Mouse (Mus musculus) left cerebral cortex, postnatal 14 days (tissue): ENCODE measurements around the gene Sv2b. TPM values are rescaled to one million over a fixed set of nuclear protein-coding genes. Genes with fewer than 3 reads are reported as not detected.
A peak's percentile ranks its signal among the peaks of the same experiment; 100 is the strongest.

Experiments
- DNase-seq, 2 experiments: peaks; one replicate each; pipeline ENCODE4 v3.0.0; 2021 to 2022; ENCODE audit warnings: low spot score in 2 of 2, mixed read lengths in 1 of 2
- intact Hi-C: fragments of 180-260 bp; cut with DNase I; formaldehyde crosslinking; loops from one replicate; pipeline ENCODE4 v1.15.1; 2025
- total RNA-seq, 2 experiments: library from RNA; stranded (reverse); gene quantifications; 2 replicates each; pipeline ENCODE4 v1.2.3; 2021

Sv2b gene
- total RNA-seq, 2 experiments from 2014 or later: 327 to 351 TPM

GRCm38 (mm10) chr7:75299245-75299644, 9.8 kb downstream of the Sv2b start:
- intact Hi-C loops: loop anchor here (5.0 kb wide), 1 partner anchor 87 kb away; no protein-coding TSS in a partner anchor
- DNase-seq: no peak

- intact Hi-C loops: loop anchor here (5.0 kb wide), 1 partner anchor 84 kb away; no protein-coding TSS in a partner anchor
- no peak for DNase-seq
Observed at GRCm38 (mm10) chr7:75296688-75297119, 12.4 kb downstream of the Sv2b start.

GRCm38 (mm10) chr7:75295228-75295865, 13.7 kb downstream of the Sv2b start:
- peak in 1 of 2 experiments; percentile 49 for DNase-seq
- intact Hi-C loops: loop anchor here (5.0 kb wide), 1 partner anchor 83 kb away; no protein-coding TSS in a partner anchor

- no peak for DNase-seq
Observed at GRCm38 (mm10) chr7:75292246-75292645, 16.8 kb downstream of the Sv2b start.

GRCm38 (mm10) chr7:75290554-75290953, 18.5 kb downstream of the Sv2b start:
- intact Hi-C loops: no loop called here
- DNase-seq: no peak

More at GRCm38 (mm10) chr7:75292246-75292645, 16.8 kb downstream of the Sv2b start:
- intact Hi-C loops: no loop called here

- intact Hi-C loops: no loop called here
- peak; percentile 57 to 74 for DNase-seq
Observed at GRCm38 (mm10) chr7:75287237-75287636, 21.8 kb downstream of the Sv2b start.

- DNase-seq: peak in 1 of 2 experiments; percentile 45
- intact Hi-C loops: no loop called here
Observed at GRCm38 (mm10) chr7:75282951-75283350, 26.1 kb downstream of the Sv2b start.

- DNase-seq: peak; percentile 34 to 62
- intact Hi-C loops: no loop called here
Observed at GRCm38 (mm10) chr7:75282080-75282650, 26.9 kb downstream of the Sv2b start.

- no peak for DNase-seq
- intact Hi-C loops: no loop called here
Observed at GRCm38 (mm10) chr7:75281106-75281505, 28.0 kb downstream of the Sv2b start.

- intact Hi-C loops: no loop called here
- DNase-seq: no peak
Observed at GRCm38 (mm10) chr7:75277847-75278246, 31.2 kb downstream of the Sv2b start.

GRCm38 (mm10) chr7:75276739-75277138, 32.3 kb downstream of the Sv2b start:
- intact Hi-C loops: no loop called here
- DNase-seq: no peak

- DNase-seq: no peak
- intact Hi-C loops: loop anchor here (5.0 kb wide), 1 partner anchor 67 kb away; no protein-coding TSS in a partner anchor
Observed at GRCm38 (mm10) chr7:75274518-75274917, 34.5 kb downstream of the Sv2b start.

GRCm38 (mm10) chr7:75273633-75274032, 35.4 kb downstream of the Sv2b start:
- DNase-seq: no peak
- intact Hi-C loops: loop anchor here (5.0 kb wide), 1 partner anchor 66 kb away; no protein-coding TSS in a partner anchor

GRCm38 (mm10) chr7:75271921-75272381, 37.1 kb downstream of the Sv2b start:
- DNase-seq: peak; percentile 56 to 79
- intact Hi-C loops: loop anchor here (5.0 kb wide), 1 partner anchor 65 kb away; no protein-coding TSS in a partner anchor

GRCm38 (mm10) chr7:75271306-75271705, 37.8 kb downstream of the Sv2b start:
- intact Hi-C loops: loop anchor here (5.0 kb wide), 1 partner anchor 64 kb away; no protein-coding TSS in a partner anchor
- no peak for DNase-seq

- peak in 1 of 2 experiments; percentile 50 for DNase-seq
- intact Hi-C loops: no loop called here
Observed at GRCm38 (mm10) chr7:75267236-75267635, 41.8 kb downstream of the Sv2b start.

- DNase-seq: peak in 1 of 2 experiments; percentile 43
- intact Hi-C loops: no loop called here
Observed at GRCm38 (mm10) chr7:75265241-75265640, 43.8 kb downstream of the Sv2b start.

GRCm38 (mm10) chr7:75259945-75260344, 49.1 kb downstream of the Sv2b start:
- no peak for DNase-seq
- intact Hi-C loops: no loop called here

GRCm38 (mm10) chr7:75253611-75254250, 55.3 kb downstream of the Sv2b start:
- intact Hi-C loops: loop anchor here (5.0 kb wide), 1 partner anchor 46 kb away; no protein-coding TSS in a partner anchor
- no peak for DNase-seq
